Mouse (Mus musculus) midbrain, embryonic 13.5 days (tissue): Measurements from ENCODE around the gene Snrnp200. TPM values are rescaled to one million over a fixed set of nuclear protein-coding genes. Genes with fewer than 3 reads are reported as not detected.

Experiments used
- polyA plus RNA-seq: library from polyadenylated mRNA; unstranded; fragments of >200 nt; fragmentation: Nextera tagmentation; extraction: Ambion mirVana; gene quantifications from 2 replicates; pipeline ENCODE4 v1.2.1, GENCODE M21; 2015

Gene Snrnp200
- polyA plus RNA-seq, 1 experiment from 2014 or later: 62.3 TPM

Other genes with a start within 250 kb of the Snrnp200 start
- 11.8 and 13.0 TPM in 2 replicates for gene Ap4e1, start 199.7 kb upstream of the Snrnp200 start, polyA plus RNA-seq
- gene Blvra, start 137.7 kb upstream of the Snrnp200 start, polyA plus RNA-seq: 22.8 TPM in 2 replicates
- 35.5 and 35.8 TPM in 2 replicates for gene Ncaph, start 74.4 kb upstream of the Snrnp200 start, polyA plus RNA-seq
- 8.7 TPM in 2 replicates for gene Itpripl1, start 64.9 kb upstream of the Snrnp200 start, polyA plus RNA-seq
- gene 1810024B03Rik, start 106 bp upstream of the Snrnp200 start, polyA plus RNA-seq: 1.7 and 1.8 TPM in 2 replicates
- 64.0 and 68.4 TPM in 2 replicates for gene Ciao1, start 39.4 kb downstream of the Snrnp200 start, polyA plus RNA-seq
- gene Tmem127, start 39.5 kb downstream of the Snrnp200 start, polyA plus RNA-seq: 43.9 and 44.6 TPM in 2 replicates
- 77.9 and 83.5 TPM in 2 replicates for gene Stard7, start 61.8 kb downstream of the Snrnp200 start, polyA plus RNA-seq
- 4.3 and 4.4 TPM in 2 replicates for gene Dusp2, start 127.8 kb downstream of the Snrnp200 start, polyA plus RNA-seq
- not detected in 2 replicates for gene Astl, start 130.3 kb downstream of the Snrnp200 start, polyA plus RNA-seq
- 0.12 and 0.15 TPM in 2 replicates for gene Adra2b, start 154.8 kb downstream of the Snrnp200 start, polyA plus RNA-seq
- gene Gpat2, start 216.8 kb downstream of the Snrnp200 start, polyA plus RNA-seq: 0.13 and 0.22 TPM in 2 replicates
- 36.1 and 37.6 TPM in 2 replicates for gene Fahd2a, start 236.2 kb downstream of the Snrnp200 start, polyA plus RNA-seq